Mouse (Mus musculus) bone marrow macrophage, adult 2 months (primary cell): ENCODE results near the gene Mindy4. TPM values are rescaled to one million over a fixed set of nuclear protein-coding genes. Genes with fewer than 3 reads are reported as not detected.

ENCODE experiments used
- H3K27ac ChIP-seq: 2 replicates; pipeline ENCODE4 v1.5.1; 2012; ENCODE audit warnings: low read depth, low read length; ENCODE audit not compliant: insufficient read depth
- H3K4me1 ChIP-seq: 2 replicates; pipeline ENCODE4 v1.6.1; 2012; ENCODE audit warnings: low read length; ENCODE audit not compliant: control insufficient read depth, insufficient read depth
- H3K4me3 ChIP-seq: 2 replicates; pipeline ENCODE4 v1.5.1; 2012; ENCODE audit warnings: mild to moderate bottlenecking, low read length, moderate library complexity; ENCODE audit not compliant: insufficient read depth
- CTCF ChIP-seq: IDR thresholded peaks from 2 replicates; pipeline ENCODE4 v1.5.1; 2012; ENCODE audit warnings: low read depth, mild to moderate bottlenecking, low read length, moderate library complexity
- POLR2A ChIP-seq: IDR thresholded peaks from 2 replicates; pipeline ENCODE4 v1.6.1; 2012; ENCODE audit warnings: mild to moderate bottlenecking, low read depth, low read length, borderline replicate concordance
- polyA plus RNA-seq: library from polyadenylated mRNA; stranded (reverse); fragments of >200 nt; gene quantifications from 2 replicates; pipeline ENCODE4 v1.2.4, GENCODE M21; 2012; ENCODE audit not compliant: missing spikeins, insufficient read depth, insufficient read length

Mindy4 gene
- polyA plus RNA-seq, 1 experiment = 3.2 TPM

DNA sequence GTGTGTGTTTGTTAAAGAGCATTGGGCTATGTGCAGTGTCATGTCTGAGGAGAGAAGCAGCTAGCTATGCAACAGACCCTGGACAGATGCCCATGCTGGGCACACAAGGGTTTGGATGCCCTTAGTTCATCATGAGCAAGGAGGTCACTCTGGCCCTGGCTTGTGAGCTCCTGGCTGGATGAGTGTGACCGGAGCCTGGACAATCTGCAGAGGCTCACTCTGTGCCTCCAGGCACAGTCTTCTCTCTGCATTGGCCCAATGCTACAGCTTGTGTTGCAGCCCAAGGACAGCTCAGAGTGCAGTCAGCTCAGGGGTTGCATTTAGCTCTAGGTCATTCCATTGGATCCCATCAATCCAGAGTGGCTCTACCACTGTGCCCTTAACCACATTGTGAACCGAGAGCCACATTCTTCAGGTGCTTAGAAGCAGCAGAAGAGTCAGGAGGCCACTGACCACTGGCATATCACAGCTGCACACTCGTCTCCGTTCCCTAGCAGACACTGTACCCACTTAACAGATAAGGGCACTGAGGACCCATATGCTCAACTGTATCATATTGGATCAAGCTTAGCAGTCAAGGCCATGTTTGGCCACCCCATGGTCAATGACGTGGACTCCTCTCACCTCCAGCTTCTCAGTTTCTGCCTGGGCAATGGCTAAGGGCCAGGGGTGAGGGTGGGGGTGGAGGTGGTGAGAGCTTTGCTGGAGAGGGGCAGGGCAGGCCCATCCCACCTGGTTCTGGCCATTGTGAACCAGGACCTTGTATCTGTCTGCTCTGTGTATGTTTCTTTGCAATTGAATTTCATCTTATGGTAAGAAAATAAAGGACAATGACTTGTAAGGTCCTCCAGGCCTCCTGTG lies 144.8 kb downstream of the Mindy4 start:
- Histone ChIP-seq H3K4me3 (no peak overlapping the region), H3K27ac (no peak overlapping the region), H3K4me1 (no peaks in the 10 kb centered on the region)
- TF ChIP-seq CTCF = no peak
- TF ChIP-seq POLR2A = no peak

DNA sequence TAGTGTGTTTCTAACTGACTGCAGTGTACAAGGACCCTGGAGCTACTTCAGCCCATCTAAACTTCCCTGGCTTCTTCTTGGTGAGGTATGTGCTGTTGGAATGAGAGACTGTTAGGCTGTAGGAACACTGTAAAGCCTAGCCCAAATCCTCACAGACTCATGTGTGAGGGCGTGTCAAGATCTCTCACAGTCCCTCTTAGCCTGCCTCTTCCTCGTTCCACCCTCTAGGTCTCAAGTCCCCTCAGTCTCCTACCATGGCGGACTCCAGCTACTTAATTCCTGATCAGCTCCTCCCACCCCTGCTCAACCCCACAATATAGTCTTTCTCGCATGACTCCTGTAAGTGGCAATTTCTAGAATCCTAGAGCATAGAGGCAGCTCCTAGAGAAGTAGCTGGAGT lies 146.0 kb downstream of the Mindy4 start:
- no peaks in the 10 kb centered on the region for H3K4me1 ChIP-seq
- no peak overlapping the region for H3K27ac ChIP-seq
- no peak overlapping the region for H3K4me3 ChIP-seq
- no peak for TF ChIP-seq POLR2A
- no peak for TF ChIP-seq CTCF

DNA sequence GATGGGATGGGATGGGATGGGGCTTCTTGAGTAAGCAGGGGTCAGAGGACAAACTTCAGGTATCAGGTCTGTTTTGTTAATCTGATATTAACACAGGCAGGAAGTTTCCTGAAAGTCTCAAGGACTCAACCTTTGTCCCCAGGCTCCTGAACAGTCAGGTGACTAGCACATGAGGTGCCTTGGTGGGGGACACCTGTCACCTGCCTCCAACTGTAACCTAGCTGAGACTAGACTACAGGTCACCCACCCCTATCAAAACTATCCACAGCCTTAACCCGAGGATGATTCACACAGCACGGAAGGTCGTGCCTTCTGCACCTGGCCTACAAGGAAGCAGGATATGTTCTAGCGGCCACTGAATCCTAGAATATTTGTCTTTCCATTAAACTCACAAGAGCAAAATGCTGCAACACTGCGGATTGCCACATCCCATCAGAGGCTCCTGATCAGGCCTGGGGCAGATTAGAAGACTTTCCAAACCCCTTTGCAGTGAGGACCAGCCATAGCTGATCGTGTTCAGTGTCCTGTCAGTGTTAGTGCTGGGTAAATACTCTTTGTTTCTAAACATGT lies 147.3 kb downstream of the Mindy4 start:
- H3K4me1 ChIP-seq = no peaks in the 10 kb centered on the region
- H3K27ac ChIP-seq = no peak overlapping the region
- no peak overlapping the region for H3K4me3 ChIP-seq
- TF ChIP-seq POLR2A (no peak), CTCF (no peak)

DNA sequence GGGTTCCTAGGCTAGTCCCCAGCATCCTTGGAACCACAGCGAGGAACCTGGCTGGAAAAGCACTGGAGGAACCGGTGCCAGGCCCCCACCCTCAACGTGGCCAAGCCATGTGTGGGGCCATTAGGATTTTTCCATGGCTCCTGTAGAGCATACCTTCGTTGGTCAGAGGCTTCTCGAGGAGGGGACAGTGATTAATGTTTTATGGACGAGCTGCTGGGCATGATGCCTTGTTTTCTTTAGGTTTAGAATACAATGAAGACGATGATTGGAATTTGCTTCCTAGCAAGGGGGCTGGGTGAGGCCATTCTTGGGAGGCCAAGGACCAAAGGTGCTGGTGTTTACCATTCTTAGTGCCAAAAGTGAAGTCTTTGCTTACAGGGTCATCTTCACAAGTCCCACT lies 148.5 kb downstream of the Mindy4 start:
- Histone ChIP-seq H3K4me1 (no peaks in the 10 kb centered on the region), H3K4me3 (no peak overlapping the region), H3K27ac (no peak overlapping the region)
- TF ChIP-seq POLR2A (no peak), CTCF (no peak)

DNA sequence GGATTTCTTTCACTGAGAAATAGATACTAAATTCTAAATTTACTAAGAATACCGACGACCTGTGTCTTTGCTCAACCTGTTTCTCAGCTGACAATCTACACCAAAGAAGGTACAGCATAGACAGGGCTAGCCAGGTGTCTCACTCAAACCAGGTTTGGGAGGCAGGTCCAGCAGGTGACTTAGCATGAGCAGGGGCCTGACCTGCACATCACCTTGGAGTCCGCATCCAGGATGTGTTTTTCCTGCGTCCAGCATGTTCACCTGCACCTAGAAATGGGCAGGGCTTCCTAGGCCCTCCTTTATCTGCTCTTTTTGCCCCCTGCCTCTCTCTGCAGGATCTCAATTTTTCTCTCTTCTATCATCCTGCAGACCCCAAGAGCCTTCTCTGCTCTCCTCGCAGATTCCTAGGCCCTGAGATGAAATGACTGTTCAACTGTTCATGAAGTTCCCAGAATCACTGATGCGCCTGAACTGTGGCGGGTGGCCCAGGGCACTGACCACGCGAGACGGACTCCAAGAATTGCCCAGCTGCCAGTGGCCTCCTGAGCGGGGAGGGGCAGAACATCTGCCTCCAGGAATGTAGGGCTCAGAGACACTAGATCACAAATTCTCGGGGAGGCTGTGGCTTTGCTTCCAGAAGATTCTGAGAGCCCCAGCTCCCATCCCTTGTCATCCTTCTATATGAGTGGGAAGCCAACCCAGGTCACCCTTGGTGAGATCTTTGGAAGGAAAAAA lies 150.7 kb downstream of the Mindy4 start:
- TF ChIP-seq POLR2A = no peak
- no peak for TF ChIP-seq CTCF
- H3K4me1 ChIP-seq = no peaks in the 10 kb centered on the region

DNA sequence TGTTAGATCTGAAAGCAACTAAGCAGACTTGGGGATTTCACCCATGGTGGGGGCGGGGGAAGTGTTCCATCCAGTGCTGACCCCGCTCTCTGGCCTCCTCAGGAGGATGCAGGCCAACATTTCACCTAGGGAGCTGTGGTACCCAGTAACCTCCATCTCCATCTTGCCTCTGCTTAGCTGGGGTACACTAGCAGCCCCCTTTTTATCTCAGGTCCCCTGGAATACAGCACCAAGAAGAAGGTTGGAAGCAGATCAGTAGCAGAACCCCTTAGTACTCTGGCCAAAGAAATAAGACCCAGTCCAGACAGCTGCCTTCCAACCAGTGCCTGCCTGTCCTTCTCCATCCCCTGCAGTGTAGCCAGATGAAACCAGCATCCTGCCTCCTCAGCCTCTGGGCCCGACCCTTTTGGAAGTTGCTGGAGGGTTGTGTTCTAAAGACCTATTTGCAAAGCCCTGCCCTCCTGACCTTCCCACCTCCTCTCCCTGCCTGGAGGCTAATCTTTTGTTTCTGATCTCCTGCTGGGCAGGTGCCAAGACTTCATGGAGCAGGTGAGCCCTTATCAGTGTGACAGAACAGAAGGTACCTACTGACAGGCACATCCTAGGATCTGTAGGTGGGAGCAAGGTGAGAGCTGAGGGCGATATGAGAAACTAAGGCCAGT lies 151.4 kb downstream of the Mindy4 start:
- no peak overlapping the region for H3K27ac ChIP-seq
- H3K4me1 ChIP-seq = no peaks in the 10 kb centered on the region
- TF ChIP-seq CTCF (no peak), POLR2A (no peak)
- H3K4me3 ChIP-seq = no peak overlapping the region

More for the DNA sequence above, 150.7 kb downstream of the Mindy4 start:
- no peak overlapping the region for H3K4me3 ChIP-seq
- H3K27ac ChIP-seq = no peak overlapping the region

DNA sequence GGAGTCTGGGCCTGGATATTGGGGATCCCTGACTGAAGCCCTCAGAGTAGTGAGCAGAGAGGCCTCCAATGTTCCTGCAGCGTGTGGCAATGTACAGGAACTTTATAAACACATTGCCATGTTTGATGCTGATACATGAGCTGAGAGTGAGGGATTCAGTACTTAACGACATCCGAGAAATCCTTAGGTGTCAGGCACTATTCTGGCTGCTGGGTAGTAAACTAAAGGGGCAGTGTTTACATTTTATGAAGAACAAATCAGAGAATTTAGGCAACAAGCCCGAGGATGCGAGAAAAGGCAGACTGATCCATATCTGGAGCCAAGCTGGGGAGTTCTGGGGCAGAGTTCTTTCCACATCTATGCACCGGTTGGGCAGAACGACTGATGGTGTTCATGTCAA lies 152.4 kb downstream of the Mindy4 start:
- Histone ChIP-seq H3K27ac (no peak overlapping the region), H3K4me3 (no peak overlapping the region), H3K4me1 (no peaks in the 10 kb centered on the region)
- no peak for TF ChIP-seq POLR2A
- TF ChIP-seq CTCF = no peak

DNA sequence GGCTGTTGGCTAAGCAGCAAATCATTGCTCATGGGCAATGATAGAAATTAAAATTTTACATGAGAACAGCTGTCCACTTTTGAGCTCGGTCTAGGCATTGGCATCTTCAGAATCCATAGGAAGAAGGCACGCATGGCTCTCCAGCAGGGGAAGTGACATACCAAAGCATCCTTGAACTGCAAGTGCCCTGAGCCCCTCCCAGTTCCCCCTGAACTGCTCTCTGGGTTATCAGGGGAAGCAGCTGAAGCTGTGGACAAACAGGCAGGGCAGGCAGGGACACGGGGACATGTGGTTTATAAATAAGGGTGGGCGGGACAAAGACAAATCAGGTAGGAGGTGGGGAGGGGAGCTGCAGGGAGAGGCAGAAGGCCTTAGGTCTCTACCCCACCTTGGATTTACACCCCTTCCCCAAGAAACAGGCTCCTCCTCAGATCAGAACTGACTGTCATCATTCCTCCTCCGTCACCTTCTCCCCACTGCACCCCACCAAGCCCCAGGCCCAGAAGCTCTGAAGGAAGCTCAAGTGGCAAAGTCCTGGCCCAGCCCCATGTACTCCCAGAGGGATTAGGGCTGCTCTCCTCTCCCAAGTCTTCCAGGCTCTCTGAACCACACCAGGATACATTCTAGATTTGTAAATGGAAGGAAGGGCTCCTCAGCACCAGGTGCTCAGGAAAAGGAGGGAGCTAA lies 153.0 kb downstream of the Mindy4 start:
- TF ChIP-seq POLR2A = no peak
- TF ChIP-seq CTCF = no peak
- Histone ChIP-seq H3K4me1 (no peaks in the 10 kb centered on the region), H3K27ac (no peak overlapping the region), H3K4me3 (no peak overlapping the region)

DNA sequence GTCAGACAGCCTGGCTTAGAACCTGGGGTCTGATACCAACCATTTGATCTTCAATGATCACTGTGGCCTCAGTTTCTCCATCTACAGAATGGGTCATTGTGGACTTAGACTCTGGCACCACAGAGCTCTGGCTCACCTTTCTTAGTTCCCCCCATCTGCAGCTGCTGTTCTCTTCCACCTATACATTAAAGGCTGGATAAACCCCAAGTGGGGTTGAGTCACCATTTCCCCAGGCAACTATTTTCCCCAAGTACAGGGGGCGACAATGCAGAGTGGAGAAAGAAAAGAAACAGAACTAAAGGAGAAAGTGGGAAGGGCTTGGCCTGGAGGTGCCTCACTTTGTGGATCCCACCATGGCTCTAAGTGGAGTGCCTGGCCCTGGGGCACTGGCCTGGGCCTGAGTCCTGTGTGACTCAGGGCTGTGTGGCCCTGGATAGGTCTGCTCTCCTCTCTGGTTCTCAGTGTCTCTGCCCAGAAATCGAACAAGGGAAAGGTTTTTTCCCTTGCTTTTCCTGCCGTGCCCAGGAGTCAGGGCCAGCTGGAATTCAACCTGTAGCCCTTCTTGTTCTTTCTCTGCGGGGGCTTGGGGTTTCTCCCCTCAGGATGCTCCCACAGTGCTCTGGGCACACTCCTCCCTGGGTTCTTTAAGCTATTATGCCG lies 153.9 kb downstream of the Mindy4 start:
- Histone ChIP-seq H3K4me1 (no peaks in the 10 kb centered on the region), H3K27ac (no peak overlapping the region), H3K4me3 (no peak overlapping the region)
- TF ChIP-seq POLR2A = no peak
- no peak for TF ChIP-seq CTCF
